Mouse (Mus musculus): ENCODE data around the gene Fam170b.

GRCm38 (mm10) chr14:32785556-32786130 is 48.1 kb upstream of the Fam170b start, which contains the start of gene Tmem273:
- TF ChIP-seq CTCF (IDR thresholded peaks at IDR 0.05; ENCODE audit: extremely low read depth, insufficient read depth, insufficient read length, insufficient replicate concordance) (no peak), POLR2A (IDR thresholded peaks at IDR 0.05; ENCODE audit: low read depth, low read length) (no peak)
